Mouse (Mus musculus): ENCODE results near the gene Lrmda. TPM values are rescaled to one million over a fixed set of nuclear protein-coding genes. Genes with fewer than 3 reads are reported as not detected.

Gene Lrmda
- polyA plus RNA-seq, 1 experiment from 2014 or later, result 1.2 TPM

DNA sequence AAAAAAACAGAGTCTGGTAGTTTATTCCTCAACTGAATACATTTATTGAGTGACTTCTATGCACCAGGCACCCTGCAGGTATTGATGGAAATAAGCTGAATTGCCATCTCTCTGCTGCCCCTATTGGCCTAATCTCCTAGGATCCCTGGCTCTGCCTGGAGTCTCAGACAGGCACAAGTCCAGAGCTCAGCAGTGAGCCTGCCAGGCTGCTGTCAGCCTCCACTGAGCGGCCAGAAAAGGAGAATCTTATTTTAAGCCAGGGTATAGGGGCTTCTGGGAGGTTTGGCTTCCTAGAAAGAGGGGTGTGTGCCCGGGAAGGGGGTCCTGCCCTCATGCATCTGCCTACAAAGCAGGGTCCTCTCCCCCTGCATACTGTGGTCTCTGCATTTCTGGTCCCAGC is 1.4 kb downstream of the Lrmda start:
- Histone ChIP-seq H3K27ac (no peak overlapping the region), H3K4me2 (no peak overlapping the region), H3K36me3 (no peaks in the 10 kb centered on the region), H3K4me1 (peaks cover 11% of the 10 kb centered on the region; the same call in 1 of the 2 replicates), H3K9ac (no peak overlapping the region), H3K9me3 (no peaks in the 10 kb centered on the region), H3K27me3 (peaks cover 34% of the 10 kb centered on the region), H3K4me3 (no peak overlapping the region)
- WGBS, result 21% methylated on average over 2 of the region's 2 CpGs
- no peak for ATAC-seq (ENCODE audit: insufficient number of reproducible peaks, insufficient read depth, low FRiP score, low TSS enrichment, low read depth)

DNA sequence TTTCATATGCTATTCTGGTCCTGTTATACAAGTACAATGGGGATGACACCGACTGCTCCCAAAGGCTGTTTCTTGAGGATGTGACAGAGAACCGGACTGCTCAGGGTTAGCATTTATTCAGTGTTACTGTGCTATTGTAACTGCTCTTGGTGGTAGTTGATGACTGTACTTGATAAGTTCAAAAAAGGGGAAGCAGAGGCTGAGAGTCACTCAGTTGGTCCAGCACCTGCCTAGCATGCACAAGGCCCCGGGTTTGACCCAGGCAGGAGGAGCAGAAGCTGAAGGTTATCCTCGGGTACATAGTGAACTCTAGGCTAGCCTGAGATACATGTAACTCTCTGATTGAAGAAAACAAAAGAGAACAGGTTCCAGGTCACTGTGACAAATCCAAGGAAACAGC is 4.0 kb downstream of the Lrmda start:
- Histone ChIP-seq H3K27me3 (peaks cover 20% of the 10 kb centered on the region), H3K4me1 (peaks cover 11% of the 10 kb centered on the region; the same call in 1 of the 2 replicates), H3K9ac (no peak overlapping the region), H3K4me2 (no peak overlapping the region), H3K36me3 (no peaks in the 10 kb centered on the region), H3K9me3 (no peaks in the 10 kb centered on the region), H3K27ac (no peak overlapping the region), H3K4me3 (no peak overlapping the region)
- 82% methylated on average over 4 of the region's 4 CpGs for WGBS
- ATAC-seq (ENCODE audit: insufficient number of reproducible peaks, insufficient read depth, low FRiP score, low TSS enrichment, low read depth), result no peak

DNA sequence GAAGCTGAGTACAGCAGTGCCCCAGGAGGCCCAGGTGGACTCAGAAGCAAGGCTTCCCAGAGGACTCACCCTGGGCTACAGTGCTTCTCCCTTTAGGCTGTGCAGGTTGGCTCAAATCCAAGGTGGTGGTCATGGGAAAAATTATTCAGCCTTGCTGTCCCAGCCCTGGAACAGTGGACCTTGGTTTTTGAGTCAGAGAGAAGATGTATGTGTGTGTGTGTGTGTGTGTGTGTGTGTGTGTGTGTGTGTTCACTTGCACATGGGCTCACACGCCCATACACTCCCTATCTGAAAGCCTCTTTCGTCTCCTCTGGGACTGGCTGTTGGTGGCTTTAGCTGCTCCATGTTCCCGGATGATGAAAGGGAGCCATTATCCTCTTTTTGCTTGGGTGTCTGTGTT is 16.4 kb downstream of the Lrmda start:
- Histone ChIP-seq H3K4me3 (no peak overlapping the region), H3K4me2 (0 out of 2 replicates have a peak overlapping the region, but pooled peaks have one; percentile 2), H3K9ac (no peak overlapping the region), H3K4me1 (peaks cover 18% of the 10 kb centered on the region), H3K36me3 (no peaks in the 10 kb centered on the region), H3K9me3 (no peaks in the 10 kb centered on the region), H3K27ac (no peak overlapping the region), H3K27me3 (peaks cover 3% of the 10 kb centered on the region; the same call in 1 of the 2 replicates)
- 26% methylated on average over 3 of the region's 3 CpGs for WGBS
- no peak for ATAC-seq (ENCODE audit: insufficient number of reproducible peaks, insufficient read depth, low FRiP score, low TSS enrichment, low read depth)

DNA sequence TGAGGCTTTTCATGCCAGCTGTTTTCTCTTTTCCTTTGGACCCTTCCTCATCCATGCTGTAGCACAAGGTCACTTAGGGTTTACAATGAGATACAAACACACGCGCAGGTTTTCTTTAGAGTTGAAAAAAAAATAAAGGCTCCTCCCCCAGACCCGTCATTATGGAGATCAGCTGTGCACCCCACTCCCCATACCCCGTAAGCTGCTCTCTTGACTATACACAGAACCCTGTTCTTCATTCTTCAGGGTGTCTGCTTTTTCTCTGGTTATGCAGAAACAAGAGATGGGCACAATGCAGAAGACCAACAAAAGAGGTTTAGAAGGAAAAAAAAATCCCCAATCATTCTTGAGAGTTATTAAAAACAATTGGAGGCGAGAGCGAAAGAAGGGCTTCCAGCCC is 16.8 kb downstream of the Lrmda start:
- H3K9me3 ChIP-seq, result no peaks in the 10 kb centered on the region
- H3K27ac ChIP-seq, result no peak overlapping the region
- peaks cover 18% of the 10 kb centered on the region for H3K4me1 ChIP-seq
- H3K4me3 ChIP-seq, result no peak overlapping the region
- no peak for ATAC-seq (ENCODE audit: insufficient number of reproducible peaks, insufficient read depth, low FRiP score, low TSS enrichment, low read depth)
- H3K4me2 ChIP-seq, result 0 out of 2 replicates have a peak overlapping the region, but pooled peaks have one; percentile 2
- WGBS, result 25% methylated on average over 6 of the region's 6 CpGs
- no peak overlapping the region for H3K9ac ChIP-seq
- H3K36me3 ChIP-seq, result no peaks in the 10 kb centered on the region
- H3K27me3 ChIP-seq, result peaks cover 3% of the 10 kb centered on the region; the same call in 1 of the 2 replicates

DNA sequence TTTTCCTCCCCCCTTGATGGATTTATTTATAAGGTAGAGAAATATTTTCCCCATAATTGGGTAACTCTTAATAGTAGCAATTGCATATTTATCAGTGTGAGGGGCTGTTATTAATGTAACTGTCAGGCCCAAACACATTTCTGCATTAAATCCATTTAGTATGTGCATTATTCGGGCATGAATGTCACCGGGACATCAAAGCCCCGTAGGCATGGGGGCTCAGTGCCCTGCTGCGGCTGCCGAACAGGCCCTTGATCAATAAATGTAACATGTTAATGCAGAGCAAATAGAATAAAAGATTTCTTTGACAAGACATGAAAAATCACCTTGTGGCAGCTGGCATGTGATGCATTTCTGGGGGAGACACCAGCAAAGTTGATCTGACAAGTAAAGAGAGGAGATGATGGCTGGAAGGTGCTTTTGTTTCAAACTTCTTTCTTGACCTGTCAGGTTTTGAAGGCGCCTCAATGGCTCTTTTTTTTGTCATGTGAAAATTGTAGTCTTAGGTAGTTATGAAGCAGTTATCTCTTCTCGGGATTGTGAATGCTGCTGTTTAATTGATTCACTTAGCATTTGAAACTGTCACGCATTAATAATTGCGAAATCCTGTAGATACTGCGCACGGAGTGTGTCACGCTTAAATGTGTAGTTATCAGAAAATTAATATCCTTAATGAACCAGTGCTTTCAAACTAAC is 17.4 kb downstream of the Lrmda start:
- 58% methylated on average over 12 of the region's 12 CpGs for WGBS
- H3K4me1 ChIP-seq, result peaks cover 18% of the 10 kb centered on the region
- no peaks in the 10 kb centered on the region for H3K9me3 ChIP-seq
- H3K4me3 ChIP-seq, result no peak overlapping the region
- no peak overlapping the region for H3K9ac ChIP-seq
- H3K4me2 ChIP-seq, result no peak overlapping the region
- no peaks in the 10 kb centered on the region for H3K36me3 ChIP-seq
- H3K27me3 ChIP-seq, result peaks cover 3% of the 10 kb centered on the region; the same call in 1 of the 2 replicates
- H3K27ac ChIP-seq, result no peak overlapping the region
- no peak for ATAC-seq (ENCODE audit: insufficient number of reproducible peaks, insufficient read depth, low FRiP score, low TSS enrichment, low read depth)

DNA sequence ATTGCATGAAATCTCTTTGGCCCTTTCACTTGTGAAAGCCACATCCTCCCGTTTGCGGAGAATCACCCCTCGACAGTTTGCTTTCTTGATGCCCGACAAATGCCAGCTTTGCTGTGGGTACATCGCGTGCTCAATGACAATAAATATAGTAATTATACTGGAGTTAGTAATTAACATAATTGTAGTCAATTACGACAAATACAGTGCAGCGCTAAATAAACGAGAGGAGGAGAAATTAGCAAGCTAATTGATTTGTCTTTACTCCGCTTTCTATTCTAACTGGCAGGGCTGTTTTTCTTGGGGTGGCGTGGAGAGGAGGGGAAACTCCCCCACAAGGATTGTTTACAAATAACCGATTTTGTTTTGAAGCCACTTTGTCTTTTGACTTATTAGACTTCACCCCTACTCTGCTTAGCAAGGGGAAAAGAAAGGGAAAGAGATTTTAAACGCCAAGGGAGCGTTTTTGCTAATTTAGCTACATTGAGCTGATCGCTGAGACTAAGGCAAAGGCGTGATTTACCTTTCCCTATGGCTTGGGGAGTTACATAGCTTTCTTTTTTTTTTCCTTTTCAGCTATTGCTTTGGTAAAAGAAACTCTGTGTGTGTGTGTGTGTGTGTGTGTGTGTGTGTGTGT is 18.1 kb downstream of the Lrmda start:
- Histone ChIP-seq H3K9ac (no peak overlapping the region), H3K36me3 (no peaks in the 10 kb centered on the region), H3K27me3 (peaks cover 3% of the 10 kb centered on the region; the same call in 1 of the 2 replicates), H3K4me3 (no peak overlapping the region), H3K27ac (no peak overlapping the region), H3K9me3 (no peaks in the 10 kb centered on the region), H3K4me2 (no peak overlapping the region), H3K4me1 (peaks cover 18% of the 10 kb centered on the region)
- WGBS, result 57% methylated on average over 16 of the region's 16 CpGs
- ATAC-seq (ENCODE audit: insufficient number of reproducible peaks, insufficient read depth, low FRiP score, low TSS enrichment, low read depth), result no peak

DNA sequence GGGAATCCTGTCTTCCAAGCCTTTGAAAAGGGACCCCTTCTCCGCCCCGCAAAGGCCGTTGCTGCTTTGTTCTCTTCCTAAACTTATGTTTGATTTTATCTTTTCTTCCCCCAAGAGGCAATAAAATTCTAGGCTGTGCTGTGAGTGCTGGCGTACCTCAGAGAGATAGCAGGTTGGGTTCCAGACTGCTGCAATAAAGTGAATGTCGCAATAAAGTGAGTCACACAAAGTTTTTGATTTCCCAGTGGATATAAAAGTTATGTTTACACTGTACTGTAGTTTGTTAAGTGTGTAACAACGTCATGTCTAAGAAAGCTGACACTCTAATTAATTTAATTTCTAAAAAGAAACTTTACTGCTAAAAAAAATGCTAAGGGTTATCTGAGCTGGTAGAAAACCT is 22.6 kb downstream of the Lrmda start:
- H3K27ac ChIP-seq, result no peak overlapping the region
- H3K36me3 ChIP-seq, result no peaks in the 10 kb centered on the region
- H3K4me2 ChIP-seq, result no peak overlapping the region
- no peak overlapping the region for H3K9ac ChIP-seq
- 85% methylated on average over 6 of the region's 6 CpGs for WGBS
- no peaks in the 10 kb centered on the region for H3K4me1 ChIP-seq
- H3K27me3 ChIP-seq, result peaks cover 3% of the 10 kb centered on the region; the same call in 1 of the 2 replicates
- no peaks in the 10 kb centered on the region for H3K9me3 ChIP-seq
- no peak overlapping the region for H3K4me3 ChIP-seq
- ATAC-seq (ENCODE audit: insufficient number of reproducible peaks, insufficient read depth, low FRiP score, low TSS enrichment, low read depth), result no peak

DNA sequence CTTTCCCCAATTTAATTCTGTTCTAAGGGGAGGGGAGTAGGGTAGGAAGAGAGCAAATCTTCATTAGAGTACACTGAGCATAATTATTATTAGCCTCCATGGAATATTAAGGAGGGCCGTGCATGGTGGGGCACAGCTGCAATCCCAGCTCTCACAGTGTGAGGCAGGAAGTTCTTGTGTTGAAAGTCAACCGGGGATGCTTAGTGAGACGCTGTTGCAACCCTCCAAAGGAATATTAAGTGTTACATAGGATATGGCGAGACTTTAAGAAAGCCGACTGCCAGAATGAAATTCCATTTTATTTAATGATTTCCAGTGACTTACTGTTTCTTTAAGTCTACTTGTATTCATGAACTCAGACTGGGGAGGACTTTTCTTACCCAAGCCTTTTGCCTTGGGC is 23.9 kb downstream of the Lrmda start:
- ATAC-seq (ENCODE audit: insufficient number of reproducible peaks, insufficient read depth, low FRiP score, low TSS enrichment, low read depth), result no peak
- no peak overlapping the region for H3K4me3 ChIP-seq
- 66% methylated on average over 5 of the region's 5 CpGs for WGBS
- H3K9me3 ChIP-seq, result no peaks in the 10 kb centered on the region
- H3K4me2 ChIP-seq, result no peak overlapping the region
- no peak overlapping the region for H3K27ac ChIP-seq
- peaks cover 3% of the 10 kb centered on the region; the same call in 1 of the 2 replicates for H3K27me3 ChIP-seq
- H3K36me3 ChIP-seq, result no peaks in the 10 kb centered on the region
- H3K4me1 ChIP-seq, result peaks cover 4% of the 10 kb centered on the region; the same call in 1 of the 2 replicates
- no peak overlapping the region for H3K9ac ChIP-seq

DNA sequence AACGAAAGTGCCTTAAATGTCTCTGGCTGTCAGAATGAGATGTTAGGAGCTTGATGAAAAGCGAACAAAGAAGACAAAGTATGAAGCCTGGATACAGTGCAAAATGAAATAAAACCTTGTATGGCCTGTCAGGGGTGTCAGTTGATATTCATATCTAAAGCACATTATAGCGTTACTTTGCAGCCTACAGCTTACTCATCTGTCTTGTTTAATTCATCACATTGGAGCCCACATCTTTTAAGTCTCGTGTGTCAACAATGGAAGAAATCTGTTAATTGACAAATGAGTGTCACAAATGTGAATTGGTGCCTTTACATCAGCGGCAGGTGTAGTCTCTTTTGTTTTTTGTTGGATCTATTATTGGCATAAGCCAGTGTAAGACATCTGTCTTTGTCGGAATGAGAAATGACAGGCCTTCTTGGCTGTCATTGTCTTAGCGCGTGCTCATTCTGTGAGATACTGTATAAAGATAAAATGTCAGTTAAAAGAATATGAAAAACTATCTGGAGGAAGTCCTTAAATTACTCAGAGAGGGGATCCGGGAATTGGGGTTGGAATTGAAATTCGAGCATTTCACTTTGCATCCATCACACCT is 26.8 kb downstream of the Lrmda start:
- H3K4me3 ChIP-seq, result no peak overlapping the region
- 63% methylated on average over 10 of the region's 10 CpGs for WGBS
- ATAC-seq (ENCODE audit: insufficient number of reproducible peaks, insufficient read depth, low FRiP score, low TSS enrichment, low read depth), result no peak
- H3K27ac ChIP-seq, result no peak overlapping the region
- no peaks in the 10 kb centered on the region for H3K9me3 ChIP-seq
- H3K4me2 ChIP-seq, result no peak overlapping the region
- no peak overlapping the region for H3K9ac ChIP-seq
- H3K36me3 ChIP-seq, result no peaks in the 10 kb centered on the region
- H3K27me3 ChIP-seq, result no peaks in the 10 kb centered on the region
- H3K4me1 ChIP-seq, result peaks cover 11% of the 10 kb centered on the region; the same call in 1 of the 2 replicates

DNA sequence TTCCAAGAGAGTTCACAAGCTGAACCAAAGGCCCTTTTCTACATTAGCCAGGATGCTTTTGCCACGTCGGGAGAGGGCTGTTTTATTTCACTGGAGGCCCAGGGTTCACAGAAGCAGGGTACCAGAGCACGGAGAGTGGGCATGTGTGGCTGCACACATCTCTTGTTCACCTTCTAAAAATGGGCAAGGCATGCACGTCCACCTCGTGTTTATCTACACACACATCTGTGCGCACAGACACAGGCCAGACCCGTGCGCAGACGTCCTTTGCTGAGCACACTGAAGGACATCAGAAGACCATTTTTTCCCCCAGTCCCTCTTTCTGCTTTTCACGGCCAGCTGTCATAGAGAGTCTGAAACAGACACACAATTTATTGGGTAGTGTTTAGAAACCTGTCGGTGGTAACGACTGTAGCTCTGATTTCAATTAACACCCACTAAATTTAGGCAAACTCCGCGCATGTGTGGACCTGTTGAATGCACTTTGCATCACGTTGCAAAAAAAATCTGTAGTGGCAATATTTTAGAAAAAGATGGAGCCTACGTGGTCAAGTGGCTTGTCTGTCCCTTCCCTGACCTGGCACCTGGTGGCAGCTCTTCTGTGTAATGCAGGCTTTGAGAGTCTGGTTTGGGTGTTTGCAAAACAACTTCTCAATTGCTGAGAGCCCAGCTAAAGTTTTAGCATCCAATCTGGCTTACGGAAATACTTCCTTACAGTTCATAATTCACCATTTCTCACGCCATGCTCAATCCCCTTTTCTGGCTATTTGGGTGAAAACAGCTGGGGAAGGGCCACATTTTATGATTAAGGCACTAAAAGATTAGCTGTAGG is 28.8 kb downstream of the Lrmda start:
- Histone ChIP-seq H3K36me3 (no peaks in the 10 kb centered on the region), H3K4me2 (no peak overlapping the region), H3K27ac (no peak overlapping the region), H3K27me3 (no peaks in the 10 kb centered on the region), H3K9ac (no peak overlapping the region), H3K4me1 (peaks cover 24% of the 10 kb centered on the region), H3K4me3 (no peak overlapping the region), H3K9me3 (no peaks in the 10 kb centered on the region)
- WGBS, result 60% methylated on average over 18 of the region's 18 CpGs
- ATAC-seq (ENCODE audit: insufficient number of reproducible peaks, insufficient read depth, low FRiP score, low TSS enrichment, low read depth), result no peak

DNA sequence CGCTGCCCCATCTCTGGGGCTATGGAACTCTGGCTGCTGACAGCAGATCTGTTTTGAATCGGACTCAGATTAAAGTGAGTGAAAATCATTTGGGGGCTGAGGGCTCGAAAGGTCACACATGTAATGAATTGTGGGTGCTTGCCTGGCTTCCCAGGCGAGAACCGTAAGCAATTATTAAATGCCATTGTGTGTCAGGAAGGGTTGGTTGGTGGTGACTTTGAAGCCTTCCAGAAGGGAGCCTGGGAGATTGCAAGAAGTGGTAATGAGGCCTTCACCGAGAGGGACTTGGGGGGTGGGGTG is 29.3 kb downstream of the Lrmda start:
- no peak overlapping the region for H3K4me2 ChIP-seq
- WGBS, result 37% methylated on average over 6 of the region's 6 CpGs
- H3K27ac ChIP-seq, result no peak overlapping the region
- H3K27me3 ChIP-seq, result no peaks in the 10 kb centered on the region
- no peak overlapping the region for H3K9ac ChIP-seq
- H3K4me3 ChIP-seq, result no peak overlapping the region
- peaks cover 24% of the 10 kb centered on the region for H3K4me1 ChIP-seq
- no peak for ATAC-seq (ENCODE audit: insufficient number of reproducible peaks, insufficient read depth, low FRiP score, low TSS enrichment, low read depth)
- H3K9me3 ChIP-seq, result no peaks in the 10 kb centered on the region
- H3K36me3 ChIP-seq, result no peaks in the 10 kb centered on the region

Measured in embryonic facial prominence, embryonic 13.5 days (tissue).